Mouse (Mus musculus): ENCODE measurements at regions not wholly inside any gene's neighbourhood (a gene's known extent, or its start where the extent isn't known, plus 50 kb on each side); places are given as distances from the start of the nearest gene placed in this dataset.
A peak's percentile ranks its signal among the peaks of the same experiment; 100 is the strongest.
"Not testable (repeated sequence)": the region's sequence is repeated elsewhere in the genome, so short reads cannot be mapped to it uniquely, and the experiment has no call there.

DNA sequence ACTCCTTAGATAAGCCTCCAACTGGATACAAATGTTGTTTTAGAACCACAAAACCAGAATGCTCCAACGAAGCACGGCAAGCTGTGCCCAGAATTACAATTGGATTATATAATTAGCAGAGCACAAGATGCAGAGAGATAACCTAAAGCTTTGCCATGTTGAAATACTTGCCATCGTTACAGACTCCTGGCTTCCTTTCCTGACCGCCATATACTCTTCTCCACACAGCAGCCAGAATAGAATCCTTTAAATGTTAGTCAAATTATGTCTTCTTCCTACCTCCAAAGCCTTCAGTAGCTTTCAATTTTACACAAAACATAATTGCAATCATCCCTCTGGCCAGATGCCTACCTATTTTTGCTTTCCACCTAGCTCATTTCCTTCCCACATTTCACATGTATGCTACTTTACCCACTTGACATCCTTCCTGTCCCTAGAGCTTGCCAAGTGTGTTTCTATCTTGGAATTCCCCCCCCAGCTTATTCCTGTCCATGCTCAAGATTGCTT, 52.8 kb upstream of the G2e3 start:
- DNase-seq = no peak

- no peak for DNase-seq
Measured at GRCm38 (mm10) chr12:51278358-51278757, 69.5 kb upstream of the G2e3 start.

- no peak for DNase-seq
Measured at GRCm38 (mm10) chr12:51275818-51276538, 71.9 kb upstream of the G2e3 start.

- peak in 1 of 2 experiments; percentile 2 for DNase-seq
Measured at GRCm38 (mm10) chr12:51273486-51273885, 74.4 kb upstream of the G2e3 start.

- DNase-seq = no peak
Measured at GRCm38 (mm10) chr12:51242839-51243238, 105.0 kb upstream of the G2e3 start.

GRCm38 (mm10) chr12:51241131-51241781, 106.6 kb upstream of the G2e3 start:
- DNase-seq = no peak

DNA sequence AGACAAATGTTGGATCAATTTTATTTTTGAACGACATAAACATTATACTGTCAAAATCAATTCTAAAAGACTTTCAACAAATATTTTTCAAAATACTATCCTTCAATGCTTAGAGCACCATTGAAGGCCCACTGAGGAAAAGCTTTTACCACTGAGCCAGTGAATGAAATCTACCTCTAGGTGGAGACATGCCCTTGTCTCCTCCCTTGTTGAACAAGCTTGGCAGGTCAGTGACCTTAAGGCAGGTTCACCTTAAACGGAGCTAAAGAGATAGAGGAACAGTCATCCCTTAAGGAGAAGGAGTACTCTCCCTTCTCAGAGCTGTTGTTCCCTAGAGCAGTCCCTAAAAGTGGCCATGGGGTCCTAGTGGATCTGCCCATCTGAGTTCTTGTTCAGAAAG, 136.2 kb upstream of the G2e3 start:
- no peak for DNase-seq

DNA sequence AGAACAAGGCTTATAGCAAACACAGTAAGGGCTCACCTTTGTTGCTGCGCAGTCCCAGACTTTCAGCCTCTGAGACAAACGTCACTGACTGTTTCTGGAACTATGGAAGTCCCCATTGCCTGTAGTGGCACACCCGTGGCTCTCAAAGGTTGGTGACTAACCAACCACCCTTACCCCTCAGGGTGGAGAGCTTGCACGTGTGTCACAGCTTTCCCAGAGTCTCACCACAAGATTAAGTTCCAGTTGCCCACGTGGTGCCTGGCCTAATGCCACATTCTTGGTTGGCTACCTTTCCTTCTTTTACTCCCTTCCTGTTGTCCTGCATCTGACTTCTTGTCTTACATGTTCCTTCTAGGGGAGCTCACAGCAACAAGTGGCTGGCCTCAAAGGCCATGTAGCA, 151.6 kb upstream of the G2e3 start:
- peak in 1 of 2 experiments; percentile 18 for DNase-seq

DNA sequence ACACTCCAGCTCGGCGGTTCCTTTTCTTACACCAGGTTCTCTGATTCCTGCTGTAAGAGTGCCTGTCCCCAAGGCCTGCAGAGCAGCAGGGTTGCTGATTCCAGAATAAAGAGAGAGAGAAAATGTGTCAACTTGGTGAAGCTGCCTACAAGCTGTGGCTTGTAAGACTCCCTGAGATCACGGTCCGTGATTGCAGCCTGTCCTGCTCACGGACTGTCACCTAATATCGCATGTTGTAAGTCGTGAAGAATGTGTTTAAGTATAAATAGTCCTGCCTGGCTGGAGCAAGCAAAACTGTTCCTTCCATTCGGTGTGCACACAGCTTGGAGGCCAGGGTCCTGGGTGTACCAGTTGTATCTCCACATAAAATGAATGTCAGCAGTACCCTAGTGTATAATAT, 152.7 kb upstream of the G2e3 start:
- DNase-seq = no peak

GRCm38 (mm10) chr12:51190754-51191153, 157.1 kb upstream of the G2e3 start:
- DNase-seq = no peak

DNA sequence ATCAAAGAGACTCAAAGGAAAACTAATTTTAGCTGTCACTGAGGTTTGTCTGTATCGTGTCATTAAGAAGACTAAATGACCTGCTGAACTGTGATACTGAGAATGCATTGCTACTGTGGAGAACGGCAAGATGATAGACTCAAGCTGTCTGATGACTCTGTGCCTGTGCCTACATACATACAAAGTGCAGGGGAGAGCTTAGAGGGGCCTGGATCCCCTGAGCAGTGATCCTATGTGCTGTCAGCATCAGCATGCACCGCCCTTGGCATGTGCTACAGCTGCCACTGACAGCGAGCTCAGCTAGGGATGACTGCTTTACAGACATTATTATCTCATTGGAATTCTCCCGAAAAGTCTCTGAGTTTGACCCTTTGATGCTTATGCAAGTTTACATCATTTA, 157.7 kb upstream of the G2e3 start:
- DNase-seq = no peak

DNA sequence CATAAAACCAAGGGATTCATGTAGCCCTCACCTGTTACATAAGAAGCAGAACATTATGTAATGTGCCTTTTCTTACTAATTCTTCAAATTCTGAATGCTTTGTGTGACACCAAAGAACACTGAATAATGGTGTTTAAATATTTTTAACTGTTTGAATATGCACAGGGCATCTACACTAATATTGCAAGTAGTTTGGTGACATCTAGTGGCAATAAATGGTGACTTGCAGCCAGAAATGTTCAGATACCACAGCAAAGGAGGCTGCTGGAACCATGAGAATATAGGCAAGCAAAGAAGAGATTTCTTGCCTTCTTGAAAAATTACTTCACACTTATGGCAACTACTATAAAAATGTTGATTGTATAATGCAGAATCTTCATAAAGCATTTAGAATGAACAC, 159.6 kb upstream of the G2e3 start:
- DNase-seq = no peak

GRCm38 (mm10) chr12:51187726-51188125, 160.1 kb upstream of the G2e3 start:
- no peak for DNase-seq

GRCm38 (mm10) chr12:51185751-51186150, 162.1 kb upstream of the G2e3 start:
- no peak for DNase-seq

DNA sequence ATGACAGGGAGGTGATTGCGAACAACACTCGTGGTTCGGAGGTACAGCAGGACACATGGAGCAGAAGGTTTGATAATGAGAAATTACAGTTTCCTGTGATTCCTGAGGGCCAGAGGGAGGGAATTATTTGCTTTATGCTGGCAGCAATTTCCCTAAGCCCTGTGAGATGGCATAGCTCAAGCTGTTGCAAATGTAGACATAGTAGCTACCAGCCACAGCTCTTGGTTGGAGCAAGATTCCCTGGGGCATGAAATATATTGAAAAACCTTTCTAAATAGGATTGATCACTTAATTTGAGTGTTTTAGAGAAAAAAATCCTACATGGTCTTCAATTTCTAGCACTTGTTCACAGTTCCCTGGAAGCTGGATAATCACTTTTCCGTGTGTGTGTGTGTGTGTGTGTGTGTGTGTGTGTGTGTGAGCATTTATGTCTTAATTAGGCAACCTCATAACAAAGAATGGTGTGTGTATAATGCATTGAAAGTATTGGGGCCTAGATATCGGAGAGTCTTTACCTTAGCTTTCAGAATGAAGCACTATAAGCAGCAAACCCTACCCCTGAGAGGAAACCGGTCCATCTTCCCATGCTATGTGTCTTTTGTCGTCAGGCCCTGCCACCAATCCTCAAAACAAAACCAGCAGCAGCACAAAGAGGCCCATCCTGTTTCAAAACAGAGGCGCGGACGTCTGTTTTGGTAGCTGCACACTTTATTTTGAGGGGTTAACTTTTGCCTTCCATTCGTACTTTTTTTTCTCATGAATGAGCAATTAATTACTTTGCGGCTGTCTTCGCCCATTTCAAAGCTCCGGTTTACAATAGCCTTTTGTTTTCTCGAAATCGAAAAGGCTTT, 172.7 kb upstream of the G2e3 start:
- no peak for DNase-seq

GRCm38 (mm10) chr12:51165186-51165585, 182.7 kb upstream of the G2e3 start:
- DNase-seq = no peak

- no peak for DNase-seq
Measured at GRCm38 (mm10) chr12:51160995-51161394, 186.9 kb upstream of the G2e3 start.

DNA sequence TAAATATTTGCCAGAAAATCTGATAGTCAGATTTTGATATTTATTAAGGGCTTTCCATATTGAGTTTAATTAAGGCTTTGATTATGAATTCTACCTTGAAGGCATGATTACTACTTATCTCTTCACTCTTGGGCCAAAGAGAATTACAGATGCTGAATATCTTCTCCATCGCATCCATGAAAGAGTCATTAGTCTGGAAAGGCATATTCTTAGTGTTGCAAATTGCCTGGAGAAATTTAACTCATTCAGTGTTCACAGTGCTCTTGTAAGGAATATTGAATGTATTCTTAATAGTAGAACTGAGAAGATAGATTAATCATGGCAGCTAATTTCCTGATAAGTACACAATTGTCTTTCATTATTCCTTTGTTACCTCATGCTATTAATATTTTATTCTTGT, 187.7 kb upstream of the G2e3 start:
- no peak for DNase-seq

- no peak for DNase-seq
Measured at GRCm38 (mm10) chr12:51147963-51148362, 199.9 kb upstream of the G2e3 start.

GRCm38 (mm10) chr12:51143840-51144239, 204.0 kb upstream of the G2e3 start:
- DNase-seq = no peak

- DNase-seq = no peak
Measured at GRCm38 (mm10) chr12:51143196-51143595, 204.7 kb upstream of the G2e3 start.

- DNase-seq = not testable (repeated sequence)
Measured at GRCm38 (mm10) chr12:51133676-51134075, 214.2 kb upstream of the G2e3 start.

DNA sequence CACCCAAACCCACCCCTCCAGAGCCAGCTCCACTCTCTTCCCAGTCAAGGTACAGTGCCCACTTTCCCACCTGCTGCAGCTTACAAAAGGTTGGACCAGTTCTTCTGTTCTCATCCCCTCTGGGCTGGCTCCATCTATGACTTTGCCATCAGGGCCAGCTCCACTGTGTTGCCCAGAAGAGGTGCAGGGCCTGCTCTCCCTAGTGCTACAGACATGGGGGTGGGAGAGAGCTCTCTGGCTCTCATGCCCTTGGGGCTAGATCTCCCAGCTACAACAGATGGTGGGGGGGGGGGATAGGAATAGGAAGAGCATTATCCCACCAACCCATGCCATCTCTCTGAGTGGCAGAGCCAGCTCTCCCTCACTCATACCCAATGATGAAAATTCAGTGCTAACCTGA, 219.6 kb upstream of the G2e3 start:
- DNase-seq = no peak

- DNase-seq = no peak
Measured at GRCm38 (mm10) chr12:51118781-51119180, 229.1 kb upstream of the G2e3 start.

Measured in lung, adult 18-20 months (tissue).